Mouse (Mus musculus) naive thymus-derived CD4-positive, alpha-beta T cell, adult 2 months (primary cell): Measurements from ENCODE around the gene Erf.

Experiments
- DNase-seq: peaks from one replicate; pipeline ENCODE4 v3.0.0-alpha.2; 2011; ENCODE audit warnings: low read depth

Erf gene

DNA sequence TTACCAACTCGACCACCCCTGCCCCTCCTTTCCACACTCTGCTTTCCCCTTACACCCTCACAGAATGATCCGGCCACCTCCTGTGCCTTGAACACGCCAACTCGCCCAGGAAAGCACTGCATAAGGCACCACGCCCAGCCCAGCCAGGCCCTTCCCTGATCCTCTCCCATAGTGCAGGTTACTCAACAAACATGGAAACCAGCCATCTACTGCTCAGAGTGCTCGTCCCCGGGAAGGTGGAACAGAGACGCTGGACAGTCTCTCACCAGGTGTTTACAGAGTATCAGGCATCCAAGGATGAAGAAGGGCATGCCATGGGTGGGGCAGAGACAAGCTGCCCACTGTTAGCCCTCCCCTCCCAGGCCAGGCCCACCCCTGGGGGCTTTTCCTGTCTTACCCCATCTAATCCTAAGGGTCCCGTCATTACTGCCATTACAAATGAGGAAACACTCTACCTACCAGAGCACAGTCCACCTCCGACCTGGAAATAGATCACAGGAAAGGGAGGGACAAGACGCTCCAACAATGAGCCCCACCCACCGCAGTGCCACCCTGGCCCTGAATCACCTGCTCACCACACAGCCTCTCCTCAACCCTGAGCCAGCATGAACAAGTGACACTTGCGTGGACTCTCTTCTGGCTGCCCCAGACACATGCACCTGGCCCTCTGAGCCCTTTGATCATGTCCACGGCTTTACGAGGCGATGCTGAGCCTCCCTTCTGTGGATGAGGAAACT lies 44.3 kb downstream of the Erf start:
- peak; percentile 50 for DNase-seq

GRCm38 (mm10) chr7:25205355-25206093 lies 45.0 kb downstream of the Erf start:
- DNase-seq, result peak; percentile 82

DNA sequence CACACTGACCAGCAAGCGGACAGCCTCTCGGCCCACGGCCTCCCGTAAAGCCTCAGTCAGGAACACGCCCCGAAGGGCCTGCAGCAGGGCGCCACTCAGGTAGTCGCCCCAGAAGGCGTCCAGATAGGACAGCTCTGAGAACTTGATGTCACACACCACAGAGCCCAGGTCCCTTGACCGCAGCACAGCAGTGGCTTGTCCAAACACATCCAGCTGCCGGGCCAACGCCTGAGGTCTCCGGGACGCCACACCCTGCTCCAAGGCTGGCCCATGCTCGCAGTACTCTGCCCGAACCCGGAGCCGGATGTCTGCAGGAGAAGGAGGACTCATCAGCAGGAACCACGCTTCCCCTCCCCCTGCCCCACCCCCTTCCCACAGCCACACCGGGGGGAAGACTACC lies 46.9 kb downstream of the Erf start:
- DNase-seq, result no peak

- DNase-seq, result no peak
Measured at GRCm38 (mm10) chr7:25197384-25198018, 53.1 kb downstream of the Erf start.

- DNase-seq, result no peak
Measured at GRCm38 (mm10) chr7:25196107-25196506, 54.5 kb downstream of the Erf start.

GRCm38 (mm10) chr7:25195148-25195547 lies 55.4 kb downstream of the Erf start:
- no peak for DNase-seq
